Mouse (Mus musculus): Measurements from ENCODE around the gene Gabrb2. TPM values are rescaled to one million over a fixed set of nuclear protein-coding genes. Genes with fewer than 3 reads are reported as not detected.

Gabrb2 gene
- total RNA-seq (2021) (1 to 10 TPM in 1 of 2 experiments, under 1 TPM in 1; 0.75 to 1.3 TPM), polyA plus RNA-seq (2012; rRNA removed) (0.23 TPM in 1 of 2 replicates, not detected in the other)
- long read RNA-seq: 0 reads

DNA sequence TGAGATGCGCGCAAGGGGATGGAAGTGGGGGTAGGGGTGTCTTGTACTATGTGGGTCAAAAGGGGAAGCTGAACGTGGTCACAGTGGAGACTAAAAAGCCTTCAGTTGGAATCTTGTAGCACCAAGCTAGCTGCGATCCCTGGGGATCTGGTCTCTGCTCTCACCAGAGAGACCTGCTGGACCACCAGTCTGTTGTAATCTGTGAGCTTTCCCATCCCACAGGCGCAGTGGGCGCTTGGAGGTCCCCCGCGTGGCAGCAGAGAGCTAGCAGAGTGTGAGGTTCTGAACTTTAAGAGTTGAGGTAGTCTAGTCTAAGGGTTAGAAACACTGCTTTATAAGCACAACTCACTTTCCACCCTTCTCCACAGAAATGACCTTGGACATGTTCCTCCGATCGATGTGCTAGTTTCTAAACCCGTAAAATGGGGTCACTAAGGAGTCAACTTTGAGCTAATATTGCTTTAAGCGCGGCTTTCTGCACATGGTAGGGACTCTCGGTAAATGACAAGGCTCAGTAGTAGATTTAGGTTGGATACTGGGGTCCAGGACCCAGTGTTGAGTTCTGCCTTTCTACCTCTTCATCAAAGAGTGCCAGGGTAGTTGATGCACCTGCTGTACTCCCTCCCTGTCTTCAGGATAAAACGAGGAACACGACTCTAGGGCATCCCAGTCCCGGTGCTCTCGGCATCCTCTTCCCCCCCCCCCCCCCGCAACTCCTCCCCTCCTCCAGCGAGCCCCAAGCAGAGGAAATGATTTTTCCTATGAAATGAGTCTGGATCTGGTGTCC, at the start of gene Gabrb2:
Gene Gabrb2 (plus strand): TSS at position 762 of the 787 bp plus-strand sequence.
- Histone ChIP-seq H3K4me3 (peak within 1 kb of the TSS; percentile 37), H3K27me3 (ENCODE audit: control insufficient read depth, insufficient read depth, low read length) (no peaks in the 10 kb centered on the region), H3K79me2 (replicated peaks; ENCODE audit: control insufficient read depth, insufficient read depth, low read length) (no peaks in the 10 kb centered on the region), H3K27ac (no peak within 1 kb of the TSS), H3K9ac (ENCODE audit: low read depth, low read length) (no peak within 1 kb of the TSS), H3K36me3 (ENCODE audit: control insufficient read depth, insufficient read depth, low read length) (no peaks in the 10 kb centered on the region), H3K4me1 (ENCODE audit: control insufficient read depth, insufficient read depth, low read length) (no peaks in the 10 kb centered on the region; the same call in 1 of the 2 replicates)
- WGBS: 30% methylated on average over 20 of the region's 20 CpGs
- TF ChIP-seq POLR2A (IDR thresholded peaks at IDR 0.05; ENCODE audit: insufficient read depth, low read depth, low read length) (no peak), EP300 (IDR thresholded peaks at IDR 0.05; ENCODE audit: insufficient read depth, low read depth, low read length) (no peak), CTCF (IDR thresholded peaks at IDR 0.05) (no peak)
- no peak for DNase-seq
- intact Hi-C loops (cut with DNase I): no loop called here

DNA sequence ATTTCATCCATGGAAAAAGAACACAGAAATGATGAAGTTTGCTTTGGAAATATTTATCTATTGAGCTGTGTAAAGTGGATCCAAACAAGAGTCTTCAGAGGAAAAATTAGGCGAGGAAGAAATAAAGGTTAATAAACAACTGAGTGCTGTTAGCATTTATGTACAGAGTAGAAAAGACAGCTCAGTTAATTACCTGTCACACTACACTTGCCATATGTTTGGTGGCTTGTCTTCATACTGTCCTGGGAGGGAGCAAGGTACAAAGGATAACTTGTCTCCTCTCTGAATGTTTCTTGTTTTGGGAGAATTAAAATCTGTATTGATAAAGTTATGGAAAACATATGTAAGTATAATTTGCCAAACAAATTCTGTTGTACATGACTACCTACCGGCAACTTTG, 40.6 kb upstream of the Gabrb2 start:
- Histone ChIP-seq H3K4me1 (ENCODE audit: control insufficient read depth, insufficient read depth, low read length) (no peaks in the 10 kb centered on the region), H3K79me2 (replicated peaks; ENCODE audit: control insufficient read depth, insufficient read depth, low read length) (no peaks in the 10 kb centered on the region), H3K27me3 (ENCODE audit: control insufficient read depth, insufficient read depth, low read length) (no peaks in the 10 kb centered on the region), H3K9ac (ENCODE audit: low read depth, low read length) (no peak overlapping the region), H3K4me3 (no peak overlapping the region), H3K27ac (no peak overlapping the region), H3K36me3 (ENCODE audit: control insufficient read depth, insufficient read depth, low read length) (no peaks in the 10 kb centered on the region)
- TF ChIP-seq CTCF (IDR thresholded peaks at IDR 0.05): no peak
- no peak for TF ChIP-seq EP300 (IDR thresholded peaks at IDR 0.05; ENCODE audit: insufficient read depth, low read depth, low read length)
- TF ChIP-seq POLR2A (IDR thresholded peaks at IDR 0.05; ENCODE audit: insufficient read depth, low read depth, low read length): no peak
- intact Hi-C loops (cut with DNase I): no loop called here
- no peak for DNase-seq
- 71% methylated on average over 2 of the region's 2 CpGs for WGBS

DNA sequence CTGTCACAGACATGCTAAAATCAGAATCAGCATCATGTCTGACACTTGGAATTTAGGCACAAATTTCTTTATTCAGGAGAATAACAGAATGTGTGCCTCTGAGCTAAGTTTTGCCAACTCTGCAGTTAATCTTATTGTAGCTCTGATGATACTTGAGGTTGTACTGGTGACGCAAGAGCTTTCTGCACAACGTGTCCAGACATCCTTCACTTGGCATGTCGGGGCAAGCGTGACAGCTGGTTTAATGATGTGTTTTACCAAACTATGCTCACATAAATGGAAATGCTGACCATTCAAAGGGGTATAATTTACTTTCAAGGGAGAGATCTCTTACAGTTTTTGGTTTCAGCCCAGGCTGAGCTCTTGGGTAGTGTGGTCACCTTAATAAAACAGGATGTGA, 33.1 kb upstream of the Gabrb2 start:
- H3K27me3 ChIP-seq (ENCODE audit: control insufficient read depth, insufficient read depth, low read length): no peaks in the 10 kb centered on the region
- H3K79me2 ChIP-seq (replicated peaks; ENCODE audit: control insufficient read depth, insufficient read depth, low read length): no peaks in the 10 kb centered on the region
- H3K4me3 ChIP-seq: no peak overlapping the region
- H3K36me3 ChIP-seq (ENCODE audit: control insufficient read depth, insufficient read depth, low read length): no peaks in the 10 kb centered on the region
- intact Hi-C loops (cut with DNase I): no loop called here
- 82% methylated on average over 4 of the region's 4 CpGs for whole genome bisulfite sequencing
- no peaks in the 10 kb centered on the region for H3K4me1 ChIP-seq (ENCODE audit: control insufficient read depth, insufficient read depth, low read length)
- no peak overlapping the region for H3K27ac ChIP-seq
- TF ChIP-seq EP300 (IDR thresholded peaks at IDR 0.05; ENCODE audit: insufficient read depth, low read depth, low read length) (no peak), CTCF (IDR thresholded peaks at IDR 0.05) (no peak), POLR2A (IDR thresholded peaks at IDR 0.05; ENCODE audit: insufficient read depth, low read depth, low read length) (no peak)
- no peak overlapping the region for H3K9ac ChIP-seq (ENCODE audit: low read depth, low read length)
- DNase-seq: no peak

DNA sequence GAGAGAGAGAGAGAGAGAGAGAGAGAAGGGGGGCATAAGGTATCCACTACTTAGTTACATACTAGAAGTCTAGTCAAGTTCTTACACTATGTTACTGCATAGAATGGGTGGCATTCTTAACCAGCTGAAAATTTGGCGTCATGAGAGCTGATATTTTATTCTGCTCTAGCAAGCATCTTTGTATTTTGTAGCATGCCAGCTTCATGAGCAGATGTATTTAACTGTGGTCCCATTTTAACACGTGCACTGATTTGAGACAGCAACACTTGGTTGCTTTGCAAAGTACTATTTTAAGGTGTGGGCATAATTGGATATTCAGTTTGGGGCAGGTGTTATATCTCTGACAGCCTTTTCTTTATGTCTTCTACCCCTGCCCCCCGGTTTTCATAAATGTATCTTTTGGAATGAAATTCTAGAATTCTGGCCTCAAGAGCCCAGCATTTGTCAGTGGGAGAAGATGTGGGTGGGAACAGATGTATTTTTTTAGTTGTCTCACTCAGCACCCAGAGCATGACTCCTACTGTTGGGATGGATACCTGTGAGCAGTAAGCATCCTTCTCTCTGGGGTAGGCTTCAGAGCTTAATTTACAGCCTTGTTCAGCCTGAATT, 28.8 kb upstream of the Gabrb2 start:
- Histone ChIP-seq H3K4me3 (no peak overlapping the region), H3K36me3 (ENCODE audit: control insufficient read depth, insufficient read depth, low read length) (no peaks in the 10 kb centered on the region), H3K9ac (ENCODE audit: low read depth, low read length) (no peak overlapping the region), H3K27me3 (ENCODE audit: control insufficient read depth, insufficient read depth, low read length) (no peaks in the 10 kb centered on the region), H3K79me2 (replicated peaks; ENCODE audit: control insufficient read depth, insufficient read depth, low read length) (no peaks in the 10 kb centered on the region), H3K27ac (no peak overlapping the region), H3K4me1 (ENCODE audit: control insufficient read depth, insufficient read depth, low read length) (no peaks in the 10 kb centered on the region)
- DNase-seq: no peak
- 62% methylated on average over 3 of the region's 3 CpGs for WGBS
- intact Hi-C loops (cut with DNase I): no loop called here
- TF ChIP-seq POLR2A (IDR thresholded peaks at IDR 0.05; ENCODE audit: insufficient read depth, low read depth, low read length) (no peak), CTCF (IDR thresholded peaks at IDR 0.05) (no peak), EP300 (IDR thresholded peaks at IDR 0.05; ENCODE audit: insufficient read depth, low read depth, low read length) (no peak)

DNA sequence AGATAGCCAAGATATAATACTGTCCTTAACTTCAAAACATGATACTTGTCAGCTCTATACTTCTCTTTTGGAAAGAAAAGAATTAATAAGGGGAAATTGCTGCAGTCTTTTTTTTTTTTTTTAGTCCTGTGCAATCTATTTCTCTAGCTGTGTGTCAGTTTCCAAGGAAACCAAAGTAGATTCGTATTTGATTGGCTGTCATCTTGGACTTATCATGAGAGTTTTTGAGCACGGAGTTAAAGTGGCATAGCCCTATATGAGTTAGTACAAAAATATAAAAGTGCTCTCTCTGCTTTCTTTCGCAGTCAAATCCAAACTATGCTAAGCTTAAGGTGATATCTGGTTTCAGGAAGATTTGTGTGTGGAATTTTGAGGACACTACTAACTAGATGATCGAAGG, 26.1 kb upstream of the Gabrb2 start:
- Histone ChIP-seq H3K4me3 (no peak overlapping the region), H3K79me2 (replicated peaks; ENCODE audit: control insufficient read depth, insufficient read depth, low read length) (no peaks in the 10 kb centered on the region), H3K4me1 (ENCODE audit: control insufficient read depth, insufficient read depth, low read length) (no peaks in the 10 kb centered on the region), H3K27ac (no peak overlapping the region), H3K36me3 (ENCODE audit: control insufficient read depth, insufficient read depth, low read length) (no peaks in the 10 kb centered on the region), H3K27me3 (ENCODE audit: control insufficient read depth, insufficient read depth, low read length) (no peaks in the 10 kb centered on the region), H3K9ac (ENCODE audit: low read depth, low read length) (no peak overlapping the region)
- 71% methylated on average over 4 of the region's 4 CpGs for WGBS
- no peak for TF ChIP-seq EP300 (IDR thresholded peaks at IDR 0.05; ENCODE audit: insufficient read depth, low read depth, low read length)
- DNase-seq: no peak
- intact Hi-C loops (cut with DNase I): no loop called here

Measured in heart, adult 2 months (tissue).